Mouse (Mus musculus) MEL (cell line): ENCODE results near the gene Drosha. TPM values are rescaled to one million over a fixed set of nuclear protein-coding genes. Genes with fewer than 3 reads are reported as not detected.

ENCODE experiments used
- DNase-seq: peaks from one replicate; pipeline ENCODE4 v3.0.0; 2011; ENCODE audit warnings: low read depth, low spot score
- H3K27ac ChIP-seq: 2 replicates; pipeline ENCODE4 v1.5.1; 2012; ENCODE audit warnings: low read depth, mild to moderate bottlenecking, control low read depth, low read length, moderate library complexity; ENCODE audit not compliant: control insufficient read depth
- H3K27me3 ChIP-seq, 2 experiments: fragments of 150-350 bp in 1 of 2; sonication (generic) in 1 of 2; 2 replicates each; pipeline ENCODE4 v1.6.1; 2012; ENCODE audit warnings: low read length in 2 of 2, mild to moderate bottlenecking in 2 of 2, improper control_type of control experiment in 1 of 2, moderate library complexity in 1 of 2; ENCODE audit not compliant: insufficient read depth in 2 of 2, control insufficient read depth in 1 of 2
- H3K36me3 ChIP-seq, 2 experiments: 2 replicates each; pipeline ENCODE4 v1.6.1; 2012 to 2014; ENCODE audit warnings: low read length in 2 of 2, improper control_type of control experiment in 1 of 2, inconsistent platforms in 1 of 2, mild to moderate bottlenecking in 1 of 2; ENCODE audit not compliant: insufficient read depth in 2 of 2, control insufficient read depth in 1 of 2
- H3K4me1 ChIP-seq, 2 experiments: fragments of 150-350 bp in 1 of 2; sonication (generic) in 1 of 2; 2 replicates each; pipeline ENCODE4 v1.6.1; 2012; ENCODE audit warnings: low read length in 2 of 2, improper control_type of control experiment in 1 of 2, mild to moderate bottlenecking in 1 of 2; ENCODE audit not compliant: insufficient read depth in 2 of 2, control insufficient read depth in 1 of 2
- H3K4me3 ChIP-seq, 2 experiments: fragments of 150-350 bp in 1 of 2; sonication (generic) in 1 of 2; 2 replicates each; pipeline ENCODE4 v1.5.1; 2012; ENCODE audit warnings: low read depth in 2 of 2, low read length in 2 of 2, mild to moderate bottlenecking in 2 of 2, moderate library complexity in 2 of 2, control low read depth in 1 of 2, improper control_type of control experiment in 1 of 2; ENCODE audit not compliant: control insufficient read depth in 1 of 2, insufficient read depth in 1 of 2
- H3K79me2 ChIP-seq: 2 replicates; pipeline ENCODE4 v1.6.1; 2012; ENCODE audit warnings: mild to moderate bottlenecking, low read length, moderate library complexity; ENCODE audit not compliant: control insufficient read depth, poor library complexity, insufficient read depth
- H3K9ac ChIP-seq: 2 replicates; pipeline ENCODE4 v1.6.1; 2012; ENCODE audit warnings: low read depth, mild to moderate bottlenecking, control low read depth, low read length, moderate library complexity; ENCODE audit not compliant: control insufficient read depth, poor library complexity, severe bottlenecking
- H3K9me3 ChIP-seq: fragments of 150-350 bp; sonication (generic); replicated peaks from 2 replicates; pipeline ENCODE4 v1.6.1; 2012; ENCODE audit warnings: mild to moderate bottlenecking, low read length, improper control_type of control experiment, moderate library complexity; ENCODE audit not compliant: insufficient read depth
- CHD1 ChIP-seq: IDR thresholded peaks from 2 replicates; pipeline ENCODE4 v1.6.1; 2012; ENCODE audit warnings: low read depth, mild to moderate bottlenecking, inconsistent platforms, low read length, improper control_type of control experiment
- E2F4 ChIP-seq: IDR thresholded peaks from 2 replicates; pipeline ENCODE4 v1.6.1; 2011; ENCODE audit warnings: low read depth, low read length, improper control_type of control experiment, borderline replicate concordance
- ELF1 ChIP-seq: IDR thresholded peaks from 2 replicates; pipeline ENCODE4 v1.6.1; 2014; ENCODE audit warnings: low read depth, mild to moderate bottlenecking, inconsistent platforms, low read length, improper control_type of control experiment, moderate library complexity
- GABPA ChIP-seq: IDR thresholded peaks from 2 replicates; pipeline ENCODE4 v1.6.1; 2012; ENCODE audit warnings: low read depth, mild to moderate bottlenecking, inconsistent platforms, low read length, improper control_type of control experiment, moderate library complexity
- JUND ChIP-seq: IDR thresholded peaks from 2 replicates; pipeline ENCODE4 v1.6.1; 2011; ENCODE audit warnings: low read depth, mild to moderate bottlenecking, improper control_type of control experiment, low read length
- KAT2A ChIP-seq: conservative IDR thresholded peaks from 2 replicates; pipeline ENCODE4 v1.6.1; 2012; ENCODE audit warnings: low read depth, low read length, improper control_type of control experiment, inconsistent platforms
- MAZ ChIP-seq: IDR thresholded peaks from 2 replicates; pipeline ENCODE4 v1.6.1; 2012; ENCODE audit warnings: low read depth, mild to moderate bottlenecking, inconsistent platforms, low read length, improper control_type of control experiment
- MYC ChIP-seq: IDR thresholded peaks from 2 replicates; pipeline ENCODE4 v1.6.1; 2011; ENCODE audit warnings: low read depth, mild to moderate bottlenecking, low read length, improper control_type of control experiment, moderate library complexity
- POLR2AphosphoS2 ChIP-seq: IDR thresholded peaks from 2 replicates; pipeline ENCODE4 v1.6.1; 2011; ENCODE audit warnings: low read length, improper control_type of control experiment
- RCOR1 ChIP-seq: IDR thresholded peaks from 2 replicates; pipeline ENCODE4 v1.6.1; 2012; ENCODE audit warnings: low read depth, mild to moderate bottlenecking, inconsistent platforms, low read length, improper control_type of control experiment
- SMC3 ChIP-seq: IDR thresholded peaks from 2 replicates; pipeline ENCODE4 v1.6.1; 2011; ENCODE audit warnings: low read depth, low read length, improper control_type of control experiment
- TAL1 ChIP-seq: IDR thresholded peaks from 2 replicates; pipeline ENCODE4 v1.6.1; 2012; ENCODE audit warnings: mild to moderate bottlenecking, inconsistent platforms, low read length, moderate library complexity, mixed read lengths
- TBP ChIP-seq: IDR thresholded peaks from 2 replicates; pipeline ENCODE4 v1.8.0; 2011; ENCODE audit warnings: low read depth, low read length, improper control_type of control experiment
- UBTF ChIP-seq: IDR thresholded peaks from 2 replicates; pipeline ENCODE4 v1.6.1; 2012; ENCODE audit warnings: low read depth, mild to moderate bottlenecking, inconsistent platforms, low read length, improper control_type of control experiment, moderate library complexity, borderline replicate concordance; ENCODE audit not compliant: insufficient read depth
- USF1 ChIP-seq: IDR thresholded peaks from 2 replicates; pipeline ENCODE4 v1.6.1; 2014; ENCODE audit warnings: low read depth, mild to moderate bottlenecking, inconsistent platforms, low read length, improper control_type of control experiment, moderate library complexity
- ZC3H11A ChIP-seq: IDR thresholded peaks from 2 replicates; pipeline ENCODE4 v1.6.1; 2012; ENCODE audit warnings: low read depth, mild to moderate bottlenecking, inconsistent platforms, low read length, improper control_type of control experiment
- ZMIZ1 ChIP-seq: IDR thresholded peaks from 2 replicates; pipeline ENCODE4 v1.6.1; 2012; ENCODE audit warnings: low read depth, mild to moderate bottlenecking, inconsistent platforms, low read length, improper control_type of control experiment, moderate library complexity
- ZNF384 ChIP-seq: IDR thresholded peaks from 2 replicates; pipeline ENCODE4 v1.6.1; 2012; ENCODE audit warnings: low read depth, mild to moderate bottlenecking, inconsistent platforms, low read length, improper control_type of control experiment
- polyA plus RNA-seq, 2 experiments: library from polyadenylated mRNA; stranded (reverse) in 1 of 2; unstranded in 1 of 2; fragments of >175 nt in 1 of 2; fragments of >200 nt in 1 of 2; gene quantifications; 2 replicates each; pipeline versions ENCODE4 v1.2.1 to v1.2.4; 2012; ENCODE audit warnings: low replicate concordance in 2 of 2, low read depth in 1 of 2; ENCODE audit not compliant: insufficient read length in 2 of 2, insufficient read depth in 1 of 2, missing spikeins in 1 of 2
- total RNA-seq: library from RNA; depleted of rRNA; stranded (reverse); fragments of 300-350 nt; gene quantifications from 2 replicates; pipeline ENCODE4 v1.2.3, GENCODE M21; 2012

Gene Drosha
- total and polyA plus RNA-seq, 3 experiments = 43.3 to 482 (median 96.9) TPM

DNA sequence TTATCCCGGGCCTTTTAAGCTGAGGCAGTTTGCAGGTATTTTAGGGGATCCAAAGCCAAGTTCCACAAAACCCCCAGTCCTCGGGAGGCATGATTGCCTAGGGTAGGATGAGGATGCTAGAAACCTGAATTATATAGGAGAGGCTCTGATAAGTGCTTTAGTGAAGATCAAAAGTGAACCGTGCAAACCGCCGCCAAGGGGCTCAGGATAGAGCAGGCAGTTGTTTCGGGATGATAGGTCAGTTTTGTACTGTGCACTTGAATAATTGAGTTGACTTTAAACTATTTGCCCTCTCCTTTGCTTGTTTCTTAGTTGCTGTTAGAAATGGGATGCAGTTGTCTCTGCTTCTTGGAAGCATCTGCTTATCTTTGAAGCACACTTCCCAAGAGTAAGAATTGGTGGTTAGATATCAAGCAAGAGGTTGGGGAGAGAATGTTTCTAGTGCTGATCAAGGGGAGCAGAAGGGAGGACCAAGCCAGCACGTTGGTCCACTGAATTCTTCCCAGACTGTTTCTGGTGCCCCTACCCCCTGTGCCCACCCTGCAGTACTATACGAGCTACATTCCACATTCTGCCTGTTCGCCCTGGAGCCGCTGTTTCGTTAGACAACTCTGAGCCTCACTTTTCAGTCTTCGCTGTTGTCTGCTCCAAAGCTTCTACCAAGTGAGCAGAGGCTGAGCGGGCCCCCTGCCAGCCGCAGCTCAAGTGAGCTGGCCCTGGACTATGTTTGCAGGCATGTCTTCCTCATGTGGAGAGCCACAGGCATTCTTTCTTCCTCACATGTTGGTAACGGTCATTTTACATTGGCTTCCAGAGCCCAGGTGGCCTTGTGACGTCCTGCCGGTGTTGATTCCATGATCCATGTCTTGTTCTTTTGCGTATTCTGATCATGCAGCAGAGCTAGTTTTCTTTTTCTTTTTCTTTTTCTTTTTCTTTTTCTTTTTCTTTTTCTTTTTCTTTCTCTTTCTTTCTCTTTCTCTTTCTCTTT, 71.7 kb downstream of the Drosha start (continued):
- peak; percentile 55 for TF ChIP-seq POLR2AphosphoS2
- peak; percentile 64 for TF ChIP-seq TBP
- TF ChIP-seq SMC3 = no peak
- 0 out of 2 replicates have a peak, but pooled peaks have one; percentile 35 for TF ChIP-seq MAZ
- no peak for TF ChIP-seq GABPA

DNA sequence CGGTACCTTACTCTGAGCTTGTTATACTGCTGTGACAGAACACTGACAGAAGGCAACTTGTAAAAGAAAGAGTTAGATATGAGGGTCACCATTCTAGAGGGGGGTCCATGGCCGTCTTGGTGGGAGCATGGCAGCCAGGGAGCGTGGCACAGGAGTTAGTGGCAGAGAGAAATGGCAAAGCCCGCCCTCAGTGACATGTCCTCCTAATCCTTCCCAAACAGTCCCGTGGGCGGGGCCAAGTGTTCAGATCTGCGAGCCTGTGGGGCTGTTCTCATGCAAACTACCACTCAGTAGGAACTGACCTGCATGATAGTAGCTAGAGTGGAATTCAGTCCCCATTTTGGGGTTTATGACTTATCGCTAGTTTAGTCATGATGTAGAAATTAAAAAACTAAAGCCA, 73.2 kb downstream of the Drosha start:
- Histone ChIP-seq H3K4me3 (no peak overlapping the region), H3K36me3 (peaks cover 12 to 26% of the 10 kb centered on the region in 2 experiments), H3K9me3 (no peaks in the 10 kb centered on the region), H3K27ac (no peak overlapping the region; the same call in 1 of the 2 replicates), H3K79me2 (no peaks in the 10 kb centered on the region; the same call in 1 of the 2 replicates), H3K4me1 (peaks cover 12 to 28% of the 10 kb centered on the region in 2 experiments), H3K9ac (no peak overlapping the region), H3K27me3 (no peaks in the 10 kb centered on the region)
- DNase-seq = no peak
- TF ChIP-seq MYC (no peak), ZNF384 (no peak), JUND (no peak), SMC3 (no peak), ZC3H11A (no peak), TAL1 (no peak), E2F4 (no peak), RCOR1 (no peak), GABPA (no peak), ZMIZ1 (no peak), KAT2A (no peak), CHD1 (no peak), USF1 (no peak)

GRCm38 (mm10) chr15:12900428-12901196, 76.0 kb downstream of the Drosha start:
- Histone ChIP-seq H3K9me3 (no peaks in the 10 kb centered on the region), H3K36me3 (peaks cover 9 to 16% of the 10 kb centered on the region in 2 experiments), H3K27me3 (no peaks in the 10 kb centered on the region), H3K79me2 (no peaks in the 10 kb centered on the region; the same call in 1 of the 2 replicates), H3K9ac (no peak overlapping the region), H3K4me3 (no peak overlapping the region), H3K4me1 (peaks cover 4 to 13% of the 10 kb centered on the region in 2 experiments), H3K27ac (no peak overlapping the region; the same call in 1 of the 2 replicates)
- peak; percentile 39 for DNase-seq
- TF ChIP-seq ZNF384 (no peak), ELF1 (no peak), UBTF (no peak)
